Mouse (Mus musculus) G1E (cell line): ENCODE measurements around the gene Lect2. TPM values are rescaled to one million over a fixed set of nuclear protein-coding genes. Genes with fewer than 3 reads are reported as not detected.

Experiments used
- ATAC-seq: 2 replicates; pipeline ENCODE4 v1.8.0; 2016; ENCODE audit warnings: mild to moderate bottlenecking; ENCODE audit not compliant: insufficient number of reproducible peaks, poor library complexity, low FRiP score, severe bottlenecking; ENCODE audit errors: extremely low read depth
- DNase-seq: peaks from one replicate; pipeline ENCODE4 v3.0.0; 2012; ENCODE audit warnings: low spot score
- H3K27me3 ChIP-seq: 2 replicates; pipeline ENCODE4 v1.6.1; 2012; ENCODE audit warnings: mild to moderate bottlenecking, low read length, inconsistent platforms; ENCODE audit not compliant: insufficient read depth
- H3K36me3 ChIP-seq: replicated peaks from 2 replicates; pipeline ENCODE3; 2012; ENCODE audit warnings: mild to moderate bottlenecking, inconsistent platforms
- H3K4me1 ChIP-seq: 2 replicates; pipeline ENCODE4 v1.6.1; 2012; ENCODE audit warnings: low read depth, low read length, inconsistent platforms, mixed read lengths; ENCODE audit not compliant: insufficient read depth
- H3K4me3 ChIP-seq: 2 replicates; pipeline ENCODE4 v1.5.1; 2012; ENCODE audit warnings: low read depth, mild to moderate bottlenecking, inconsistent platforms, low read length, moderate library complexity, mixed read lengths
- H3K9me3 ChIP-seq: replicated peaks from 2 replicates; pipeline ENCODE4 v1.6.1; 2012; ENCODE audit warnings: inconsistent platforms
- CTCF ChIP-seq: IDR thresholded peaks from 2 replicates; pipeline ENCODE4 v1.5.1; 2012; ENCODE audit warnings: low read depth, low read length, inconsistent platforms, mixed read lengths
- GATA1 ChIP-seq: IDR thresholded peaks from 2 replicates; pipeline ENCODE4 v1.6.1; 2012; ENCODE audit warnings: borderline replicate concordance, low read length, inconsistent platforms, mixed read lengths
- GATA2 ChIP-seq: IDR thresholded peaks from 2 replicates; pipeline ENCODE4 v1.6.1; 2012; ENCODE audit warnings: low read depth, low read length, inconsistent platforms, borderline replicate concordance
- POLR2AphosphoS5 ChIP-seq: IDR thresholded peaks from 2 replicates; pipeline ENCODE4 v1.6.1; 2012; ENCODE audit warnings: low read depth, low read length, inconsistent platforms; ENCODE audit not compliant: insufficient replicate concordance
- TAL1 ChIP-seq: conservative IDR thresholded peaks from 2 replicates; pipeline ENCODE4 v1.6.1; 2012; ENCODE audit warnings: low read depth, low read length, inconsistent platforms, mixed read lengths
- polyA plus RNA-seq: library from polyadenylated mRNA; stranded (reverse); fragments of >175 nt; gene quantifications from 2 replicates; pipeline ENCODE4 v1.2.3, GENCODE M21; 2012
- total RNA-seq, 2 experiments: library from RNA; stranded (forward) in 1 of 2; stranded (reverse) in 1 of 2; fragments of 200-1000 nt in 1 of 2; fragments of >200 nt in 1 of 2; fragmentation: Nextera tagmentation in 1 of 2; gene quantifications; 2 replicates each; pipeline ENCODE4 v1.2.3; 2014 to 2017

Lect2 gene
- total and polyA plus RNA-seq, 3 experiments, result 0.16 TPM; not detected in 2

- H3K27me3 ChIP-seq, result no peaks in the 10 kb centered on the region
- H3K9me3 ChIP-seq, result peaks cover 39% of the 10 kb centered on the region
- DNase-seq (no peak), ATAC-seq (no peak)
- H3K4me3 ChIP-seq, result no peak overlapping the region
- no peaks in the 10 kb centered on the region for H3K4me1 ChIP-seq
- TF ChIP-seq GATA2 (no peak), TAL1 (no peak), CTCF (no peak), POLR2AphosphoS5 (no peak)
- no peaks in the 10 kb centered on the region for H3K36me3 ChIP-seq
These were observed 20.5 kb downstream of the Lect2 start for GRCm38 (mm10) chr13:56527846-56528245.

GRCm38 (mm10) chr13:56526871-56527270, 21.4 kb downstream of the Lect2 start:
- no peak for TF ChIP-seq POLR2AphosphoS5
- TF ChIP-seq TAL1, result no peak
- no peak for TF ChIP-seq GATA2
- TF ChIP-seq GATA1, result no peak
- no peak for TF ChIP-seq CTCF
- Histone ChIP-seq H3K36me3 (no peaks in the 10 kb centered on the region), H3K4me1 (no peaks in the 10 kb centered on the region), H3K4me3 (no peak overlapping the region), H3K27me3 (no peaks in the 10 kb centered on the region), H3K9me3 (peaks cover 48% of the 10 kb centered on the region)
- ATAC-seq (no peak), DNase-seq (no peak)

DNA sequence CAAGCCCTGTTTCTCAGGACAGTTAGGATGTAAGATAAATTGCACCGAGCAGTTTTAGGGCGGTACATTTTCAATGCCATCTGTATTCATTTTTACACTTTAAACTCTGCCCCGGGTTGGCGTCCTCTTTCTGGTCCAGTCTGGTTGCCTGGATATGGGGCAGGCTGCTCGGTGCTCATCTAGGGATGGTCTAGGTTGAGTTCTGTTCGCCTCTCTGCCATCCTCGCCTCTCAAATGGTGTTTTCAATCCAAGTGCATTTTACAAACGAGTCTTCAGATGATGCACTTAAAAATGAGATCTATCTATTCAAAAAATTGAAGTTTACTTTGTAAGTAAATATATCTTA, 25.5 kb downstream of the Lect2 start:
- ATAC-seq, result no peak
- DNase-seq, result no peak
- no peaks in the 10 kb centered on the region for H3K36me3 ChIP-seq
- H3K27me3 ChIP-seq, result no peaks in the 10 kb centered on the region
- TF ChIP-seq GATA2 (no peak), TAL1 (no peak), POLR2AphosphoS5 (no peak), GATA1 (no peak), CTCF (no peak)
- H3K9me3 ChIP-seq, result peaks cover 61% of the 10 kb centered on the region
- no peaks in the 10 kb centered on the region for H3K4me1 ChIP-seq
- no peak overlapping the region for H3K4me3 ChIP-seq

GRCm38 (mm10) chr13:56522081-56522820, 26.1 kb downstream of the Lect2 start, which contains the start of gene Fbxl21:
Gene Fbxl21 (plus strand): TSS chr13:56522472.
- ATAC-seq (no peak), DNase-seq (no peak)
- TF ChIP-seq GATA1, result no peak
- TF ChIP-seq GATA2, result no peak
- H3K9me3 ChIP-seq, result peaks cover 58% of the 10 kb centered on the region
- H3K36me3 ChIP-seq, result no peaks in the 10 kb centered on the region
- no peaks in the 10 kb centered on the region for H3K27me3 ChIP-seq
- no peak within 1 kb of the TSS; the same call in 1 of the 2 replicates for H3K4me3 ChIP-seq
- H3K4me1 ChIP-seq, result no peaks in the 10 kb centered on the region

DNA sequence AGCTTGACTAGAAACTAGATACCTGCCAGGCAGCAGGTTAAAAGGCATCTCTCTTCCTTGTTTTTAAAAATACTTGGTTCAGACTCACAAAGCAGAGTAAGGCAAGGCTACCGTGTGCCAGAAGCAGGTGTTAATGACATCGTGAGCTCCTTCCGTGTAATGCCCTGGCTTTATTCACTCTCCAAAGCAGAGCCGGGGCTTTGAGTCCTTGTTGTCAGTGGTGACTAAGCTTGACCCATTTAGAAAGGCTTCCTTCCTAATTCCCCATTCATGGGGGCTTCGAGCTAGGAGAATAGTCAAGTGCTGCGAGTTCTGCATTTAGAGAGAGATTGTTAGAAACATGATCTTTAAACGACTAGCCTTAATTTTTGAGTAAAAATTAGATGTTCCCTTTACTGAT, 31.5 kb downstream of the Lect2 start:
- Histone ChIP-seq H3K9me3 (peaks cover 45% of the 10 kb centered on the region), H3K4me1 (no peaks in the 10 kb centered on the region), H3K4me3 (no peak overlapping the region), H3K27me3 (no peaks in the 10 kb centered on the region), H3K36me3 (no peaks in the 10 kb centered on the region)
- DNase-seq, result no peak
- ATAC-seq, result no peak
- TF ChIP-seq CTCF (no peak), GATA2 (no peak), GATA1 (no peak), TAL1 (no peak), POLR2AphosphoS5 (no peak)

DNA sequence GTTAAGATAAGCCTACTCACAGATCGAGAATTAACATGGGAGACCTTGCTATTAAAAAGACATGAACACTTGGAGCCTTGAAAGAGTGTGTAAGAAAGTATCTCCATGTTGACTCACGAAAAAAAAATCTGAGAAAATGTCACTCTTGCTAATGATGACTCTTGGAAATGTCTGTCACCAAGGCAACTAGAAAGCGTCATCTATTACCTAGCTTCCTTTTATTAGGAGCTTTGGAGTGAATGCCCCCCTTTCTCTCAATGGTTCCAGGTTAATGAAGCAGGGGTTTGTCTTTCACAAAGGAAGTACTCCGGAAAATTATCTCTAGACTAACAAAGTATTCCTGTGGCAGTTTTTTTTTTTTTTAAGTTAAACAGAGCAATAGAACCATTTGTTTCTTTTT, 32.0 kb downstream of the Lect2 start:
- no peak for ATAC-seq
- Histone ChIP-seq H3K27me3 (no peaks in the 10 kb centered on the region), H3K4me1 (no peaks in the 10 kb centered on the region), H3K4me3 (no peak overlapping the region), H3K9me3 (peaks cover 43% of the 10 kb centered on the region), H3K36me3 (no peaks in the 10 kb centered on the region)
- no peak for DNase-seq
- TF ChIP-seq CTCF, result no peak
- TF ChIP-seq TAL1, result no peak
- TF ChIP-seq GATA2, result no peak
- TF ChIP-seq GATA1, result no peak
- TF ChIP-seq POLR2AphosphoS5, result no peak

DNA sequence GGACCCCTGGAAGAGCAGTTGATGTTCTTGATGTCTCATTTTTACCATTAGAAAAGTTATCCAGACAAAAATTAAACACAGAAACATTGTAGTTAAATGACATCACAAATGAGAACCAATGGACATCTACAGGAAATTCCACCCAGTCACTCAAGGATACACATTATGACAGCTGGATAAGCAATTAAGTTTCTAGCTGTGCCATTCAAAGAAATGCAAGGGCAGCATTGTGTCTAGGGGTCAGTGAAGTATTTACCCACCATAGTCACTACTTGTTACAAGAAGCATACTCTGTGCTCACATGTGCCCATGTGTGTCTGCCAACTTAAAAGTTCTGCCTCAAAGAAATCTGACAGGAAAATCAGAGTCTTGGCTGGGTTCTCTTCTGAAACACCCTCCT, 34.7 kb downstream of the Lect2 start:
- TF ChIP-seq CTCF (no peak), GATA2 (no peak), GATA1 (no peak), TAL1 (no peak), POLR2AphosphoS5 (no peak)
- H3K4me1 ChIP-seq, result no peaks in the 10 kb centered on the region
- no peak for DNase-seq
- ATAC-seq, result no peak
- no peak overlapping the region for H3K4me3 ChIP-seq
- no peaks in the 10 kb centered on the region for H3K27me3 ChIP-seq
- peaks cover 40% of the 10 kb centered on the region for H3K9me3 ChIP-seq
- H3K36me3 ChIP-seq, result no peaks in the 10 kb centered on the region
